Mouse (Mus musculus) B cell, adult 2 months (primary cell): Measurements from ENCODE around the gene Arhgef28.

ENCODE experiments used
- DNase-seq, 2 experiments: peaks; one replicate each; pipeline ENCODE4 v3.0.0; 2022

Arhgef28 gene

DNA sequence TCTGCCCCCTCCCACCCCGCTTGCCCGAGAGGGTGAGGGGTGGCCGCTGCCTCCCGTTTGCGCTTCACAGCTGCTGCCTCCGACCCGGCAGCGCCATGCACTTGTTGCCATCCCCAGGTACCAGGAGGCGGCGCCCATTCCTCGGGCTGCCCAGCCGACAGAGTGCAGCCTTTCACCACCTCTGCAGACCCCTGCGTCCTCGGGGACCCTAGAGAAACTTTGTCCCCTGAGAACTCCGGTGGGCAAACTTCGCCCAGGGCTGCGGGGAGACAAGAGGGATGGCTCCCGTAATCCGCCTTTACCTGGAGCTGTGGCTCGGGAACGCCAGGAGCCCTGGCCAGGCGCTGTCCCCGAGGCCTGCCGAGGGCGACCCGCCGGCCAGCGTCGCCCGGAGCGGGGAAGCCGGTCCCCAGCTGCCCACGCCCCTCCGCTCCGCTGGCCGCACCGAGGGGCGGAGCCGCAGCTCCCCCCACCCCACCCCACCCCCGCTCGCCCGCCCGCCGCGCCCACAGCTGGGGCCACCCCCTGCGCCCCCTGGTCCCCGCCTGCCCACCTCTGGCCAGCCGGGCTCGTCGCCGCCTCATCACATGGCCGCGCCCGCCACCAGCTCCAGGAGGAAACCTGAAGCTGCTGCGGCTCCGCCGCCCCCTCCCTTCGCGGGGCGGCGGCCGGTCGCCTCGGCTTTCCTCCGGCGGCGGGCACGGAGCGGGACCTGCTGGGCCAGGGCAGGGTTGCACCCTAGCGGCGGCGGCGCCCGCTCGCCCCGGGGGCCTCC is at the start of gene Arhgef28:
Gene Arhgef28, minus strand, starts transcription at position 669 of the 775 bp plus-strand sequence.
- DNase-seq: peak; percentile 26 to 30

- no peak for DNase-seq
Observed at GRCm38 (mm10) chr13:98254921-98255320, 48.7 kb upstream of the Arhgef28 start.

- DNase-seq: no peak
Observed at GRCm38 (mm10) chr13:98249594-98249993, 43.4 kb upstream of the Arhgef28 start.

DNA sequence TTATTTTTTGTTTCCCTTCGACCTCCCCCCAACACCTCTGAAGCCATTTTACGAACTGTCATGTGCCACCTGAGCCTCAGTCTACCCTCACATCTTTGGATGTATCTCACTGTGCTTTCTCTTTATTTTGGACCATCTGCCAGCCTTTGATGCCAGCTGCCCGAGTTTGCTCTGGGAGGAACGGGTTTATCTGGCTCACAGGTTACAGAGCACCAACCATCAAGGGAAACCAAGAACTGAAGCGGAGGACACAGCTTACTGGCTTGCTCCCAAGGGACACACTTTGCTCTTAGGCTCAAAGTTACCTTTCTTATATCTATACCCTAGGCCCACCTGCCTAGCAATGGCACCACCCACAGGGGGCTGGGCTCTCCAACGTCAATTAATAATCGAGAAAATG is 39.1 kb upstream of the Arhgef28 start:
- DNase-seq: no peak

DNA sequence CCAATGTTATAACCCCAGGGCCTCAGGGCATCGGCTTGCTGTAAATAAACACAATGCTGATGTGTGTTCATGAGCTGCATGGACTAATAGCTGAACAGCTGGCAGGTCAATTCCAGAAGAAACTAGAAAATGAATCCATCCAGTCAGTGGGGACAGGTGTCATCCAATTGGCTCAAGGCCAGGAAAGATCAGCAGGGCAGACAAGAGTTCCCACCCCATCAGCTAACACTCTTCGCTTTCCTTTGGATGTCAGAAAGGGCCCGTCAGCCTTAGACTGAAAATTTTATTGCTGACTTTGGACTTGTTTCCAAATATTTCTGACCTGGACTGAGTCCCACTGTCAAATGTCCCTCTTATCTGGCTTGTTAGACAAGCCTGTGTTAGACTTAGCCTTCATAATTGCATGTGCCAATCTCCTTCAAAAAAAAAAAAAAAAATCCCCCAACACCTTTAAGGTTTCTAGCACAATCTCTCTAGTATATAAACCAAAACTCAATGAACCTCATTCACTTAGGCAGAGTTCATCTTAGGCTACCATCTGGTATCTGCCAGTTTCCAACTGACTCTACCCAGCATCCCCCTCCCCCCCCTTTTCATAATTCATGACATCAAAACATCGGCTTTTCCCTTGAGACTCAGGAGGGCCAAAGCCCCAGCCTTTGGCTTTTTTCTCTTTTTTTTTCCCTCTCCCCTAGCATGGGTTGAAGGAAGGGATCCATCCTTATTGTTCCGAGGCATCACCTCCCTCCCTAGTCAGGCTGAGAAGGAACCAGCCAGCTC is 38.5 kb upstream of the Arhgef28 start:
- DNase-seq: no peak

DNA sequence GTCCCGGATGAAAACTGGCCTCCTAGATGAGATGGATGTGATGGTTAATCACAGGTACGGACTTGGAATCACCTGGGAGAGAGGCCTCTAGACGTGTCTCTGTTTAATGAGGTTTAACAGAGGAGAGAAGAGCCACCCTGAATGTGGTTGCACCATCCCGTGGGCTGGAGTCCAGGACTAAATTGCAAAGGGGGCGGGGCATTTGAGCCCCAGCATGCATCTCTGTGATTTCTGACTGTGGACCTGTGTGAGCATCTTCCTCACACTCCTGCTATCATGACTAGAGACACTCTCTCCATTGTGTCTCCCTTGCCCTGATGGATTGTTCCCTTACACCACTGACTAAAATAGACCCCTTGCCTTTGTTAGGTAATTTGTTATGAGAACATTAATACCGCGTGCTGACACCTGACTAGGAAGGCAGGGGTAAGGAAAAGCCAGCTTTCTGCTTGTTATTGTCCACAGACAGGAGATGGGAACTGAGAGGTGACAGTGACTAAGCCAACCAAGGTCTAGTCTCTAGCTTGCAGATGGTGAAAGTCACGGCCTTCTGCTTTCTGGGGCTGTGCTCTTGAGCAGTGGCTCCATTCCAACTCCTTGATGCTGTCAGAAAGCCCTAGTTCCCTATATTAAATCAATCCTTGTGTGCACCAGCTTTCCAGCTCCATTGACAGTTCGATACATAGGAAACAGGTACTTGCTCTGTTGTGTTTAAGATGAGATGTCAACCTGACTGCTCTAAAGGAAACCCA is 35.5 kb upstream of the Arhgef28 start:
- DNase-seq: no peak

DNA sequence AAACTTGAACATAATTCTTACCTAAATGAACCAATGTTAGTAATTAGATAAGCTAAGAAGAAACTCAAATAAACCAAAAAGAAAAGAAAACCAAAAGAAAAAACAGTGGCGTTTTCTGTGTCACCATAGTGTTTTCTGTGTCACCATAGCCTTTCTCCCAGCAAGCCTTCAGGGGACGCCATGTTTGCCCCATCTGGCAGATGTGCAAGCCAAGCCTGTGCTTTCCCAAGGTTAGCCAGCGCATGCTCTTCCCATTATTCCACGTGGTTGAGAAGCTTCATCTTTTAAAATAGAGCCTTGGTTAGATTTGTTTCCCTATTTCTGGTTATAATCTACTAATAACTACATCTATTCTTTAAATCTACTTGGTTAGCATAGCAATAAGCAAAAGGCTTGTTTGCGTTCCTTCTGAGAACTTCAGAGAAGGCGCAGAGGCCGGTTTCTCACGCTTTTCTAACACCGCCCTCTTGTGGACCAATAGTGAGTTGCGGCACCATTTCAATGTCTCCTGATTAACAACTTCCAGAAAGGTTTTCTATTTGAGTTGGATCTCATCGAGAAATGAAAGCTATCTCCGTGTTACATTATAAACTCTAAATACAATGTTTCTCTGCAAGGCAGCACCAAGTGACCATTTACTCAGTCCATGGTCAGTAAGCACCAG is 33.9 kb upstream of the Arhgef28 start:
- peak; percentile 65 to 67 for DNase-seq

- no peak for DNase-seq
Observed at GRCm38 (mm10) chr13:98235451-98235850, 29.2 kb upstream of the Arhgef28 start.

- DNase-seq: no peak
Observed at GRCm38 (mm10) chr13:98230511-98230910, 24.3 kb upstream of the Arhgef28 start.

GRCm38 (mm10) chr13:98226225-98226624 is 20.0 kb upstream of the Arhgef28 start:
- no peak for DNase-seq

DNA sequence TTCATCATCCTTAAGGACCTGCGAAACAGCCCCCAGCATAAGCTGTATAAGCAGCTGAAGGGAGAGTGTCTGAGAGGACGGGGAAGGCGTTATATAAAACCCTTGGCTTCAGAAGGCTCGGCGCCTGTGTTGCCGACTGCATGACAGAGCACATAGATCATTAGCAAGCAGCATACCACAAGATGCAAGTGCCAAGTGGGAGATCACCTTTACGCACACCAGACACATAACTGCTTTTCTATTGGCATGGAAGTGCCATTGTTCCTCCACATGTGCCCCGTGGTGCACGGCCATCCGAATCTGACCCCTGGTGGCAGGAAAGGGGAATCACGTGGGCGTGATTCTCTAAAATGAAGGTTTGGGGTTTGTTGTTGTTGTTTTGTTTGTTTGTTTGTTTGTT is 16.6 kb upstream of the Arhgef28 start:
- DNase-seq: peak in 1 of 2 experiments; percentile 13

DNA sequence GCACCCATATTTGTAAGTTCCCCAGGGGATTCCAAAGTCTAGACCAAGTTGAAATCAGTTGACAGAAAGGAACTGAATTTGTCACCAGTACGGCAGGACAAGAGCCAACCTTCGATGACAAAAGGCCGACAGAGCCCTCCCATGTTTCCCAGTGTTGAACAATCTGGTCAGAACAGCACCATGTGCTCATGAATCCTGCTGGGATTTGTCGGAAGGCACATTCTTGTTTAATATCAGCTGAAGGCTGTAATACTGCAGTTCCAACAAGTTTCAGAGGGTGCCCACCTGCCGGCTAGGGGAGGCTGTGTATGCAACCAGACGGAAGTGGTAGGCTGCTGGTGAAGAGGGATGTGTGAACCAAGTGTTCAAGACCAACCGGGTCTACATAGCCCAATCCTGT is 3.9 kb upstream of the Arhgef28 start:
- DNase-seq: no peak

- no peak for DNase-seq
Observed at GRCm38 (mm10) chr13:98208842-98209241, 2.6 kb upstream of the Arhgef28 start.

- DNase-seq: no peak
Observed at GRCm38 (mm10) chr13:98206546-98206870, 269 bp upstream of the Arhgef28 start.

DNA sequence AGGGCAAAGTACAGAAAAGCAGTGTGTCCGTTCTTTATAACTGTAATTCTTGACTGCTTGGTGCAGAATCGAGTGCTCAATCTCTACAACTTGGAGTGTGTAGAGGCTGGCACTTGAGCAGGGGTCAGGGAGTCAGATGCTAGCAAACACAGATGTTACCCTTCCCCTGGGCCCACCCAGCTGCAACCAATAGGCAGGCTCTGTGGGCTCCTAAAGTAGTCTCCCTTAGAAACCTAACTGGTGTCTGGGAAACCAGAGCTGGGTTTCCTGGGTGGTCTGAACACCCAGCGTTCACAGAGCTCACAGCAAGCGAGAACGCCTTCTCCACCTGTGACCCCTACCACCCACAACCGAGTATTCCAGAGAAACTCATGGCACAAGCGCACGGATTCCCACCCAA is 1.1 kb downstream of the Arhgef28 start:
- no peak for DNase-seq

DNA sequence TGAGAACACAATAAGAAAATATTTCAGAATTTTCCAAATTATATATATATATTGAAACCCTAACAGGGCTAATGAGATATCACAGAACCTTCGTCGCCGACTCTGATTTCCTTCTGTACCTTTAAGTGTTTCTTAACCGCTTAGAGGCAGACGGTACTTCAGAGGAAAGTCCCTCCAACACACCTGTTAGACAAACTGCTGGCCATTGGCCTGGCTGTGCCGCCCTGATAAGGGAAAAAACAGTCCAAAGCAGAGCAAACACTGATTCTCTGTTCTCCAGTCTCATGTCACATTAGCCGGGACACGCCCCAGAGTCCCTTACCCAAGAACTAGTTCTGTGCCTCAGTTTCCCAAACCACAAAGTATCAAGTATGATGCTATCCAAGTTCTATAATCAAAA is 1.9 kb downstream of the Arhgef28 start:
- no peak for DNase-seq

DNA sequence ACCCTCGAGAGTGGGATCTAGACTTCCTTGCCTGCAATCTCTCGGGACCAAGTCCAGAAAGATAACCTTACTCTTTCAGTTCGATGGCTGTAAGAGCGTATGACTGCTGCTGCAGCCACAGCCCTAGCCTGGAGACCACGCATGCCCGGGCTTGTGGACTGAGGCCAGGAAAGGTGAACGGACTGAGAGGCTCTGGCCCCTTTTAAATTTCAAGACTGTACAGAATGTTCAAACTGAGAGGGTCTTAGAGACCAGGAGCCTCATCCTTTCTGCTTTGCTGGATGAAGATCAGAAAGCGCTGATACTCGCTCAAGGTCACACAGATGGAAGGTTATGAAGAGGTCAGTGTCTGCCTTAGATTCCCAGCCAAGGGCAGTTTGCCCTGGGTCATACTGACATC is 4.8 kb downstream of the Arhgef28 start:
- DNase-seq: no peak

DNA sequence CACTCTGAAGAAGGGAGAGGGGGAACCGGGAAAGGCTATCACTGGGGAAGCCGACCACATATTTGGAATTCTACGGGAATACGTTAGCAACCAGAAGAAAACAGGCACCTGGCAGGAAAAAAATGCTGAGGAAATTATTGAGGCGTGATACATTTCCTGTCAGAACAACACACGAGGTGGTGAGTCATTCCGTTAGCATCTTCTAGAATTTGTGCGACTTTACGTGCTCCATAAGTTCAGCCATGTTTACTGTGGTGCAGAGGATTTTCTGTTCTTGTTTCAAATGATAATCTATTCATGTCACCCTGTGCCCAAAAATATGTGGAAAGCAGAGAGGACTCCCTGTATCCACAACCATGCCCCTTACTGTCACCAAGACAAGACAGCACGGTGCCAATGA is 13.6 kb downstream of the Arhgef28 start:
- DNase-seq: no peak

- DNase-seq: no peak
Observed at GRCm38 (mm10) chr13:98188500-98188899, 17.7 kb downstream of the Arhgef28 start.

- no peak for DNase-seq
Observed at GRCm38 (mm10) chr13:98187904-98188303, 18.3 kb downstream of the Arhgef28 start.

DNA sequence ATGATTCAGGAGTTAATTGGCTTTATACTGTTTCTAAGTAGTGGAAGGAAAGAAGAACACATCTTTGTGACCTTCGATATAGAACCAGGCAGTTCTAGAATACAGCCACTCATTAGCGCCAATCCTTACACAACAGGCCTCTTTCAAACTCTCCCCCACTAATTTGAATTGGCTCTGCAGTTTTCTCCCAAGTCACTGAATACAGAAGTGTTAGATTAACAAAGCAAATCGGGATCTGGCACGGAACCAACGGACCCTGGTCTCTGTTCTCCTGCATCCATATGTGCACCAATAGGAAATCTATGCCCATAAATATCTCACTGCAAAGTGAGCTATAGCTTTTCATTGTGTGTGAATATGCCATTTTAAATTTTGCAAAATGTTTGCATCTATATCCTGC is 20.1 kb downstream of the Arhgef28 start:
- DNase-seq: no peak

- no peak for DNase-seq
Observed at GRCm38 (mm10) chr13:98184632-98185031, 21.6 kb downstream of the Arhgef28 start.
